ENCODE assay signal across 7 mouse cellular contexts in the genomic region with DNA sequence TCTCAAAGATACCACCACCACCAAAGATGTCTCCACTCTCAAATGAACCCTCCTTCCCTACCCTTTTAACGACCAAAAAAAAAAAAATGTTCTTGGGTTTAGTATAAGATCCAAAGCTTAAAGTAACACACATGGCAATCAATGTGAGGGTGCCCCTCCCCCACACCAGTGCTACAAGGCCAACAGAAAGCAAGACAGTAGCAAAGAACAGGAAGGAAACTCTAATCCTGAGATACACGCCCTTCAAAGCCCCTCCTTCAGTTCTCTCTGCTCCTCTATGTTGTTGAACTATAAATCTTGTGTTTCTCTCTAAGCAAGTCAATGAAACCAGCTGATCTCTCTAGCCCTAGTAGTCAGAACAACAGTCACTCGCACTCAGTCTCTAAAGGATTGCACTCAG. TPM values are rescaled to one million over a fixed set of nuclear protein-coding genes. Genes with fewer than 3 reads are reported as not detected.
DNase-seq lines count a peak whose midpoint lies in the region; ATAC-seq and TF ChIP-seq lines count a peak whose summit lies in the region.

No protein-coding gene starts in this region.

- H3K36me3 ChIP-seq in heart, embryonic 16.5 days (ENCODE audit: control insufficient read depth, insufficient read depth) = no peaks in the 10 kb centered on the region

- H3K4me3 ChIP-seq in heart, embryonic 16.5 days (ENCODE audit: low read length) = no peak overlapping the region
- no peak overlapping the region for H3K4me3 ChIP-seq in layer of hippocampus, adult 2 months

- WGBS in heart, embryonic 16.5 days = 60% methylated on average over 3 of the region's 3 CpGs

- peaks cover 52% of the 10 kb centered on the region for H3K4me1 ChIP-seq in heart, embryonic 16.5 days (ENCODE audit: control insufficient read depth, insufficient read depth, low read length)

- peak overlapping the region; percentile 15; the same call in 1 of the 2 replicates for H3K4me2 ChIP-seq in heart, embryonic 16.5 days (ENCODE audit: low read depth, low read length)

- H3K9me3 ChIP-seq in heart, embryonic 16.5 days (replicated peaks; ENCODE audit: control insufficient read depth, low read length) = no peaks in the 10 kb centered on the region

- no peaks in the 10 kb centered on the region for H3K27me3 ChIP-seq in heart, embryonic 16.5 days (ENCODE audit: control insufficient read depth, insufficient read depth, low read length)

- ATAC-seq in heart, embryonic 16.5 days (replicated peaks; ENCODE audit: extremely low read depth, insufficient read depth, low FRiP score) = no peak

- H3K27ac ChIP-seq in heart, embryonic 16.5 days (ENCODE audit: low read length) = no peak overlapping the region; the same call in 1 of the 2 replicates
- no peak overlapping the region for H3K27ac ChIP-seq in layer of hippocampus, adult 2 months

- DNase-seq in 416B (ENCODE audit: low read depth) = peak; percentile 68
- peak; percentile 76 for DNase-seq in CD4-positive helper T cell, adult 2 months (ENCODE audit: low read depth, low spot score)
- peak; percentile 31 to 38 for DNase-seq in lung, postnatal 4 days
- DNase-seq in right cerebral cortex, postnatal 14 days = no peak
- no peak for DNase-seq in ovary, postnatal 10 days (ENCODE audit: low spot score)
- DNase-seq in layer of hippocampus, adult 2 months (ENCODE audit: low spot score in 2 of 2) = no peak

- no peak overlapping the region for H3K9ac ChIP-seq in heart, embryonic 16.5 days (ENCODE audit: low read length)

- no peak for TF ChIP-seq CTCF in layer of hippocampus, adult 2 months (conservative IDR thresholded peaks at IDR 0.05)

RNA-seq across cellular contexts. Expression of gene Xpo6, which starts 19.3 kb away (rescaled TPM):
- 27.6 and 31.5 TPM in 2 replicates for polyA plus RNA-seq in heart, embryonic 16.5 days (2015; fragmentation: Nextera tagmentation; extraction: Ambion mirVana)
- 10 to 100 TPM; 91.1 to 92.3 TPM for total RNA-seq in layer of hippocampus, adult 2 months (2021)

Comparison
In these comparisons a context has a peak if more than half of its experiments do, and no peak if none do; other contexts are left out.
1. DNase-seq: peak in 416B (single experiment), CD4-positive helper T cell, adult 2 months (single experiment) and lung, postnatal 4 days (2 of 2); none in right cerebral cortex, postnatal 14 days (single experiment), ovary, postnatal 10 days (single experiment) and layer of hippocampus, adult 2 months (0 of 2).